Mouse (Mus musculus) gastrocnemius, postnatal 25 days (tissue): ENCODE measurements around the gene Olfr860. TPM values are rescaled to one million over a fixed set of nuclear protein-coding genes. Genes with fewer than 3 reads are reported as not detected.
"Not testable (repeated sequence)": the region's sequence is repeated elsewhere in the genome, so short reads cannot be mapped to it uniquely, and the experiment has no call there.

Source experiments
- DNase-seq: peaks from one replicate; pipeline ENCODE4 v3.0.0; 2022
- long read RNA-seq, 2 experiments: library from polyadenylated mRNA; stranded (forward); transcript quantifications; one replicate each; pipeline ENCODE4 v2.0.0; 2021
- total RNA-seq, 2 experiments: library from RNA; stranded (reverse); gene quantifications; 1 replicate in 1 of 2; 2 replicates in 1 of 2; pipeline ENCODE4 v1.2.3; 2021

The Olfr860 gene
- not detected for total RNA-seq
- long read RNA-seq, experiment 1 = 0 reads
- long read RNA-seq, experiment 2 = 0 reads

- no peak for DNase-seq
These were observed at the start of gene Olfr860 for GRCm38 (mm10) chr9:19849647-19850046. Gene Olfr860, minus strand, starts transcription at chr9:19849747.

- DNase-seq = no peak
These were observed 38.4 kb upstream of the Olfr860 start, which contains the start of gene Olfr862 for GRCm38 (mm10) chr9:19887904-19888303. Gene Olfr862, minus strand, starts transcription at chr9:19888004.

GRCm38 (mm10) chr9:19804606-19805005, 44.9 kb downstream of the Olfr860 start, which contains the start of gene Olfr859:
Gene Olfr859, plus strand, starts transcription at chr9:19804906.
- not testable (repeated sequence) for DNase-seq

GRCm38 (mm10) chr9:19803000-19803399, 46.5 kb downstream of the Olfr860 start:
- no peak for DNase-seq

Other genes with a start within 250 kb of the Olfr860 start
- 10 to 100 TPM in 1 of 2 experiments, 1 to 10 TPM in 1; 9.9 to 11.1 TPM for gene Zfp317, start 227.6 kb downstream of the Olfr860 start, total RNA-seq
- gene Olfr857, start 140.3 kb downstream of the Olfr860 start, total RNA-seq = not detected
- gene Olfr58, start 69.5 kb downstream of the Olfr860 start, total RNA-seq = not detected
- not detected for gene Olfr859, start 44.8 kb downstream of the Olfr860 start, total RNA-seq
- gene Olfr862, start 38.3 kb upstream of the Olfr860 start, total RNA-seq = not detected
- not detected for gene Olfr77, start 67.1 kb upstream of the Olfr860 start, total RNA-seq
- gene Olfr866, start 178.3 kb upstream of the Olfr860 start, total RNA-seq = not detected
- not detected for gene Olfr867, start 207.8 kb upstream of the Olfr860 start, total RNA-seq
- gene Olfr868, start 248.9 kb upstream of the Olfr860 start, total RNA-seq = not detected